Mouse (Mus musculus) left cerebral cortex, postnatal 4 days (tissue): ENCODE data around the gene Slc22a19. TPM values are rescaled to one million over a fixed set of nuclear protein-coding genes. Genes with fewer than 3 reads are reported as not detected.
"Not testable (repeated sequence)": the region's sequence is repeated elsewhere in the genome, so short reads cannot be mapped to it uniquely, and the experiment has no call there.

Experiments
- DNase-seq: peaks from one replicate; pipeline ENCODE4 v3.0.0-alpha.2; 2022
- intact Hi-C: fragments of 180-260 bp; cut with DNase I; formaldehyde crosslinking; loops from one replicate; pipeline ENCODE4 v1.15.1; 2025
- total RNA-seq, 2 experiments: library from RNA; stranded (reverse); gene quantifications; 2 replicates each; pipeline ENCODE4 v1.2.3; 2021

Gene Slc22a19
- total RNA-seq = not detected

- DNase-seq = no peak
- intact Hi-C loops = no loop called here
These were observed at the start of gene Slc22a19 for GRCm38 (mm10) chr19:7711148-7711547. Gene Slc22a19 (minus strand): TSS chr19:7711310.

DNA sequence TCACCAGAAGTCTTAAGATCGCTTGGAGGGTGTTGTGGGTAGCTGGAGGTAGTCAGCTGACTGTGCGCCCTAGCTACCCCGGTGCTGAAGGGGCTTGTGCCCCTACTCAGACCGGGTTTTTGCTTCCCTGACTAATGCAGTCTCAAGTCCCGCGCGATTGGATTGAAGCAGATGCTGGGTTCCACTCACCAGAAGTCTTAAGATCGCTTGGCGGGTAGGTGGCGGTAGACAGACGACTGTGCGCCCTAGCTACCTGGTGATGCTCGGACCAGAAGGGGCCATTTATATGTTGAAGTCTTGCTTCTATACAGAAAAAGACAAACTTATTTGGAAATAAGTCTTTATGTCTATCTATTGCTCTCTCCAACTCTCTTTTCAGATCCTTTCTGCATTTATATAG lies 42.3 kb upstream of the Slc22a19 start:
- DNase-seq, intact Hi-C loops: not testable (repeated sequence)

DNA sequence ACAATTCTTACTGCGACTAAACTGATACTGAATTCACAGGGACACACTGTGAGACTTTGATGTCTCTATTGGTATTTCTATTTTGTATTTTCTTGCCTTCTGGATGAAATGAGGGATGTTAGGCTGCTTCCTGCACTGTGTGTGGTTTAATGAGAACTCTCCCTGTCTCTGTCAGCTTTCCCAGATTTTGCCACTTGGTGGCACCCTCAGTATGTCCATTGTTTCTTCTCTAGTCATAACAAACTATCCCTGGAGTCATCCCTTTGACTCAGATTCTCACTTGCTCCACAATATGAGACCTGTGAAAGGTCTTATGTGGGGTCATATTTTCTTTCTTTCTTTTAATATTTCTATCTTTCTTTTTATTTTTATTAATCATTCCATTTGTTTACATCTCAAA lies 18.4 kb upstream of the Slc22a19 start:
- DNase-seq = no peak
- intact Hi-C loops = no loop called here

- DNase-seq, intact Hi-C loops: not testable (repeated sequence)
These were observed 18.0 kb downstream of the Slc22a19 start for GRCm38 (mm10) chr19:7693104-7693503.

DNA sequence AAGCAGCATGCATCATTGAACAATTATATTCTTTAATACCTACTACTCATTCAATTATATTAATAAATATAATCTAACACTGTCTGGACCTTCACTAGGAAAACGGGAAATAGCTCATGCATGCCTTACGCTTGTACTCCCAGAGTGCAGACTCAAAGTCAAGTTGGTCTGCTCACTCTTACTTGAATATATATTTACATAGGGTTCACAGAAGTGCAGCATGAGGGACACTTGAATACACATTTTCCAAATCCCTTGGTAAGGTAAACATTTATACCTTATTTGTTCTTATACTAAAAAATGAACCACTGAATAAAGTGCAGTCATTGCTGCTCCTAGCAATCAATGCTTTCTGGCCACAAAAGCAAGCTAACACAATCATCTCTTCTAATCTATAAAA lies 19.9 kb downstream of the Slc22a19 start:
- DNase-seq = no peak
- intact Hi-C loops = no loop called here

GRCm38 (mm10) chr19:7687988-7688387 lies 23.1 kb downstream of the Slc22a19 start:
- no peak for DNase-seq
- intact Hi-C loops = no loop called here

DNA sequence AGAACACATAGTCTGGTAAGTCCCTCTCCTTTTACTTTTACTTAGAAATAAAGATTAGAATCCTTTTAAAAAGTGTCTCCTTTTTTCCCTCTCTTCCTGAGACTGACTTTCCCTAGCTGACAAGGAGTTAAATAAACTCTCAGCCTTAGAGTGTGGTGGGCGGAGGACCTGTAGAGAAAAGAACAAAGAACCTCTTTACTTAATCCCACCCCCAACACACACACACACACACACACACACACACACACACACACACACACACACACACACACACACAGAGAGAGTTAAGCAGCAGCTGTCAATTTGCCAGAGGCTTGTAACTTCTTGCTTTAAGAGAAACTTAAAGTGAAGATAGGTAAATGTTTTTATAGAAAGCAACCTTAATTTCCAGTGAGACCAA lies 39.1 kb downstream of the Slc22a19 start:
- intact Hi-C loops = no loop called here
- DNase-seq = no peak

- no peak for DNase-seq
- intact Hi-C loops = no loop called here
These were observed 62.0 kb downstream of the Slc22a19 start for GRCm38 (mm10) chr19:7648913-7649666.

- intact Hi-C loops = no loop called here
- DNase-seq = no peak
These were observed 77.3 kb downstream of the Slc22a19 start for GRCm38 (mm10) chr19:7633786-7634185.

DNA sequence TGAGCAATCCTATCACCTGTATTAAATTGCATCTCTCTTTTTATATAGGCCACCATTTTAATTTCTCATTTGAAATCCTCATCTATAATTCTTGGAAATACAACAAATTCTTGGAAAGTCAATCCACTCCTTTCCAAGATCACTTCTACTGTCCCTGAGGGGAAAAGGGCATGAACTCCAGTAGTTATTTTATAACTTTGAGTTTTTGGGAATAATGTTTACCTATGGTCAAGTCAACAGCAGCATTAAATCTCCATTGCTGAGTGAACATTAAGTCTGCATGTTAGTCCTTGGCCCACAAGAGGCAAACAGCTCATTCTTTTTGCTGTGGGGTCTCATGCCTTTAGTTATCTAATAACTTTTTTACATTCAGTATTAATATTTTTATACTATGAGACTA lies 78.1 kb downstream of the Slc22a19 start:
- no peak for DNase-seq
- intact Hi-C loops = no loop called here

Other genes starting within 250 kb of the Slc22a19 start
- gene Rtn3, start 228.0 kb downstream of the Slc22a19 start, total RNA-seq = 100 to 1,000 TPM; 589 to 625 TPM
- gene Atl3, start 217.3 kb downstream of the Slc22a19 start, total RNA-seq = 10 to 100 TPM; 23.6 to 24.6 TPM
- gene Pla2g16, start 153.9 kb downstream of the Slc22a19 start, total RNA-seq = 1 to 10 TPM; 5.5 to 5.6 TPM
- under 1 TPM; 0.38 to 0.64 TPM for gene Lgals12, start 104.1 kb downstream of the Slc22a19 start, total RNA-seq
- gene Hrasls5, start 98.8 kb downstream of the Slc22a19 start, total RNA-seq = not detected
- gene Slc22a26, start 91.4 kb upstream of the Slc22a19 start, total RNA-seq = not detected